Mouse (Mus musculus) testis, postnatal 14 days (tissue): Measurements from ENCODE around the gene Gm21244.
"Not testable (repeated sequence)": the region's sequence is repeated elsewhere in the genome, so short reads cannot be mapped to it uniquely, and the experiment has no call there.

ENCODE experiments used
- DNase-seq: peaks from one replicate; pipeline ENCODE4 v3.0.0; 2021; ENCODE audit warnings: low spot score

Gene Gm21244

GRCm38 (mm10) chrY:7169193-7169592, at the start of gene Gm21244:
Gm21244 (minus strand) TSS chrY:7169293.
- DNase-seq, result not testable (repeated sequence)
